Mouse (Mus musculus): ENCODE data around the gene Acsm4. TPM values are rescaled to one million over a fixed set of nuclear protein-coding genes. Genes with fewer than 3 reads are reported as not detected.
A peak's percentile ranks its signal among the peaks of the same experiment; 100 is the strongest.
"Not testable (repeated sequence)": the region's sequence is repeated elsewhere in the genome, so short reads cannot be mapped to it uniquely, and the experiment has no call there.

Gene Acsm4
- total RNA-seq (2021) = not detected

DNA sequence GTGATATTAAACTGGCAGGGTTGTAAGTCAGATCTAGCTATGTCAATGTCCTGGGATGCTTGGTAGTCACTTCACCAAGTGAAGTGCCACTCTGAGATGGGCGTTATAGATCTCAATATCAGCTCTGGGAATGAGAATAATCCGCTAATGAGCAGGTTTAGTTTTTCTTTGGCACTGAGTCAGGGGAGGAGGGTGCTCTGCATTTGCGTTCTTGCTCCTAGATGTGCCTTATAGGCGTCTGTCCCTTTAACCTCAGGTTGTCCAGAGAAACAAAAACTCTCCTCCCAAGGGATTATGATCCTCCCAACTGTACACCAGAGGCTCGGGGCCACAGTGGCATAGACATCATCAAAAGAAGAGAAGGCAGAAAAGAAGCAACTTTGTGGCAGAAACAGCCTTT, at the start of gene Acsm4:
Acsm4 (plus strand) TSS at position 301 of the 400 bp plus-strand sequence.
- no peak for DNase-seq
- intact Hi-C loops (cut with DNase I) = no loop called here

DNA sequence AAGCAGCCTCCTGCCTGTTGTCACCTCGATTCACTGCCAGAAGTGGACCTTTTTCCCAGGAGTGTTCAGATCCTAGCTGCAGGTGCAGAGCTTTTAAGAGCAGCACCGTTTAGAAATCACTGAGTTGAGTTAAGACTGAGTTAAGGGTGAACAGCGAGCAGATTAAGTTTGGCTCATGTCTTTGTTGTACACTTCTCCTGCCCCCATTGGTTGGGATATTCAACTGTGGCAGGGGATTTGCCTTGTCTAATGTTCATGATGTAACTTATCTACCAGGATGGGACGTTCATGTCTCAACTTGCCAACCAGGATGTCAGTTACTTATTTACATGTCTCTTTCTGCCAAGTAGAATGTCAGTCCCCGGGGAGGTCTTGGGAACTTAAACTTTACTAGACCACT, 47.5 kb upstream of the Acsm4 start:
- intact Hi-C loops (cut with DNase I) = no loop called here
- no peak for DNase-seq

DNA sequence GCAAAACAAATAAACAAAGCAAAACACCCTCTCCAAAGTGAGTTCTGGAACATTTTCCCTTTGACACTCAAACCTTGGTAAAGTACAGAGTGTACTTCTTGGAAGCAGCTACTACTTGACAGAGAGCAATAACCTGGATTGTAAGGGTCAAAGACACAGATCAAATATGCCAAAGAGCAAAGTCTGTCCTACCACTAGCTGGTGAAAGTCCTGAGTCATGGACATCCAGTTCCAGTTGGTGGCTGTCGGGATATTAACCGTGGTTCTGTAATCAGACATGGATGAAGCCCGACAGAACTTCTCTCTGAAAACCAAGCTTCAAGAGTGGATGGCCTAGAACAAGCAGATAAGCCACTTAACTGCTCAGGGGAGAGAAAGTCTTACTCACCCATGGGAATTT, 21.9 kb upstream of the Acsm4 start:
- intact Hi-C loops (cut with DNase I) = no loop called here
- DNase-seq = no peak

DNA sequence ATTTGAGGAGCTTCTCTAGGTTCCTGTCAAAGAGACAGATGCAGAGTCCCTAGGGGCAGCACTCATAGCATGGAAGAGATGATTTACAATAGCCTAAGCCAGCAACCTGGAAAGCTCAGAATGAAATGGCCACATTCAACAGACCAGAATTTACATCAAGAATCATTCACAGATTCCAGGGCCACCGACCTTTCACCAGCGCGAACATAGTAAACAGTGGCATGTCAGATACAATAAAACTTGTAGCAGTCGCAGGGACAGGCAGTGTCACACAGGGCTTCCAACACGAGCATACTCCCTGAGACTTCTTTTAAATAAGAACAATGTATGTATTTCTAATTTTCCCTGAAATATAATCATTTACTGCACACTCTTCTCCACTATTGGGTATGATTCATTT, 19.4 kb upstream of the Acsm4 start:
- intact Hi-C loops (cut with DNase I) = loop anchor here (5.0 to 10.0 kb wide), 3 partner anchors 132 to 434 kb away; partner anchors contain the start of genes Acsm5 and Tmem159
- DNase-seq = no peak

DNA sequence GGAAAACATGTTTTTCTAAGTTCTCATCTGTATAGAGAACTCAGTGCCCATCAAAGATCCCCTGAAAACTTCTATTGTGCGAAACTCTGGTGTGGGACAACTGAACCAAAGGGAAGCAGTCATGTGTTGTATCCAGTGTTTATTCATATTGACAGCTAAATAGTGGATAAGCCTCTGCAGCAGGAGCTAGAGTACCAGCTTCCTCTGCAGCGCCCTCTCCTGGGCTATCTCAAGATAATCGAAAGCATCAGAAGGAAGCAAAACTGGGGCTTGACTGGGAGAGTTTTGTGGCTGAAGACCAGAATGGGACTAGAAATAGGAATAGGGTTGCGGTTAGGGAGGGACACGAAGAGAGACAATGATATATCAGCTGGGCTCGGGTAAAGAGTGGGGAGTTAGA, 18.9 kb upstream of the Acsm4 start:
- intact Hi-C loops (cut with DNase I) = loop anchor here (5.0 to 10.0 kb wide), 3 partner anchors 131 to 434 kb away; partner anchors contain the start of genes Acsm5 and Tmem159
- DNase-seq = no peak

DNA sequence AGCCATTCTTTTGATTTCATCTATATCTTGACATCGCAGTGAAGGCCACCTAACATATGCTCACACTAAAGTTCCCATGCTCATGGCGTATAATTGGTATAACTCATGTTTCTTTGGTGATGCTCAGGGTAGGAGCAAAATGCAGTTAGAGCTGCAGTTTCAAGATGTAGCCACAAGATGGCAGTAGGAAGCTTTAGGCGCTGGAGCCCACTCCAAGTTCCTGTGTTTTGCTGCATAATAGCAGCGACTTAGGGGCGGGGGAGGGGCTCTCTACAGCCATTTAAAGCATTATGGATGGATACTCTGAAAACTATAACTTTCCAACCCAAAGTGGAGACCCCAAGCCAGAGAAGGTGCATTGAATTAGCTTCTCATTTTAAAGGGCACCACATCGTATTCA, 16.4 kb upstream of the Acsm4 start:
- peak; percentile 28 to 40 for DNase-seq
- intact Hi-C loops (cut with DNase I) = loop anchor here (2.0 to 10.0 kb wide), 4 partner anchors 129 to 653 kb away; partner anchors contain the start of genes Acsm5 and Tmem159

DNA sequence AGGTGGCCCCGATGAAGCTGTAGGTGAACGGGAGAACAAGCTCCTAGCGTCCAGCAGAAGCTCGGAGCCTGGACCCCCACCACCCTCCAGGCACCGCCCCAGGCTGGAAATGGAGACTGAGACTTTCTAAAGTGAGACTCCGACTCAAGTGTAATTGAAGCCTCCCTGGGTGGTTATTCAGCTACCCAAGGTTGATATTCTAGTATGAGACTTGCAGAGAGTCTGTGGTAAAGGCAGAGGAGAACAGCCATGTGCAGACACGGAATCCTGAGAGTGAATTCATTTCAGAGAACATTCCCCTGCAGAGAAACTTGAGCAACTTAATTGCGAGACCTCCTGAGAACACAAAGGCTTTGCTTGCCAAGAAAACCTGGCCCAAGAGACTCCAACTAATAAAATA, 9.7 kb upstream of the Acsm4 start:
- no peak for DNase-seq
- intact Hi-C loops (cut with DNase I) = no loop called here

DNA sequence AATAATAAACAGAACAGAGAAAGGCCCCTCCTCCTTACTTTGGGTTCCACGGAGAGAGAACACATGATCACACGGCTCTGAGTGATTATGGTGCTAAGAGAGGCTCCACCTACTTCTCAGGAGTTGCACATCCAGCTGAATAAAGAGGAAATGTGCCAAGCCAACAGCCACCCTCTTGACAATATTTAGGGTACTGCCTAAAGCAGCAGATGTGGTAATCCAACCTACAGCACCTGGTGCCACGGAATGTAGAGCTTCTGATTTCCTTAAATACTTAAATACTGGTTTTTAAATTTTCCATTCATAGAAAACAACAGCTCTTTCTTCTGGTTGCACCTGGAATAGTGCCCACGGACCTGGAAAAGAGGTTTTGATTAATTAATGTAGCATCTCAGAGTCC, 7.1 kb upstream of the Acsm4 start:
- intact Hi-C loops (cut with DNase I) = no loop called here

DNA sequence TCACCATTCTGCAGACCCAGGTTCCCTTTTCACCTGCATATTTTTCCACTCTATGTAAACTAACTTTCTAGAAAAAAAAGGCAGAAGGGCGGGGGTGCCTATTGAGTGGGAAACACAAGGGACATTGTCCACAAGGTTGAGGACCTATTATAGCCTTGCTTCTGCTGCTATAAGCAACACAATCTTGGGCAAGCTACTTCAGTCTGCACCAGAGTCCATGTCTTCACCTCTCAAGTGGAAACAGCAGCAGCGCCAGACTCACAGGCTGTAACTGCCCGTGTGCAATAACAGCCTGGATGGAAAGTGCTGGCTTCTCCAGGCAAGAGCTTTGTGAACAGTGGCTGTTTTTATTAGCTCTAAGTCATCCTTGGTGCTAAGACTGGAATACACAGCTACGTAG, 2.5 kb downstream of the Acsm4 start:
- no peak for DNase-seq
- intact Hi-C loops (cut with DNase I) = no loop called here

More for the DNA sequence above, 7.1 kb upstream of the Acsm4 start:
- no peak for DNase-seq

DNA sequence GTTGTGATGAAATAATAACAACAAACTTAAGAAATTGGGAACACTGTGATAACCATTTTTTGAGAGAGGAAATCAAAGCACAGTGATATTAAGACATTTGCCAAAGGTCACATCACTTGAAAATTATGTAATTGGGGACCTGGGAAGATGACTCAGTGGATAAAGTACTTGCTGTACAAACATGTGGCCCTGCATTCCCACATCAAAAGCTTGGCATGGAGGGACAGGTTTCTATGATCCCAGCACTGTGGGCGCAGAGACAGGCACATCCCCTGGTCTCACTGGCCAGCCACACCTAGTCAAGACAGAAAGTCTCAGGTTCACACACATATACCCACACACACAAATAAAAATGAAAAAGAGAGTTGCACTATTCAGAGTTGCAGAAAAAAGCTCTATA, 5.1 kb downstream of the Acsm4 start:
- intact Hi-C loops (cut with DNase I) = no loop called here
- DNase-seq = no peak

DNA sequence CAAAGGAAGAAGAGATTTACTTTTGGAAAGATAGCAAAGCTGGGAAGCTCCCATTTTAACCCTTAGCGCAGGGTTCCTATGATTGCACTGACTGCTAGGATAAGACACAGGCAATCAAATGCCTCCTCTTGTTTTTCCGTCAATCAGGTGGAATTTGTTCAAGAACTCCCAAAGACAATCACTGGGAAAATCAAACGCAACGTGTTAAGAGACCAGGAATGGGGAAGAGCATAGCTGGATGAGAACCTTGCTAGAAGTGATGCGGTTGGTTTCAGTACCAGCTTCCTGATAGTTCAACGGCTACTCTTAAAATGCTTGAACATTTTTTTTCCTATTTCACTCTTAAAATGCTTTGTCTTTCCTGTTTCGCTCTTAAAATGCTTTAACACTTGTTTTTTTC, 24.3 kb downstream of the Acsm4 start:
- intact Hi-C loops (cut with DNase I) = no loop called here

DNA sequence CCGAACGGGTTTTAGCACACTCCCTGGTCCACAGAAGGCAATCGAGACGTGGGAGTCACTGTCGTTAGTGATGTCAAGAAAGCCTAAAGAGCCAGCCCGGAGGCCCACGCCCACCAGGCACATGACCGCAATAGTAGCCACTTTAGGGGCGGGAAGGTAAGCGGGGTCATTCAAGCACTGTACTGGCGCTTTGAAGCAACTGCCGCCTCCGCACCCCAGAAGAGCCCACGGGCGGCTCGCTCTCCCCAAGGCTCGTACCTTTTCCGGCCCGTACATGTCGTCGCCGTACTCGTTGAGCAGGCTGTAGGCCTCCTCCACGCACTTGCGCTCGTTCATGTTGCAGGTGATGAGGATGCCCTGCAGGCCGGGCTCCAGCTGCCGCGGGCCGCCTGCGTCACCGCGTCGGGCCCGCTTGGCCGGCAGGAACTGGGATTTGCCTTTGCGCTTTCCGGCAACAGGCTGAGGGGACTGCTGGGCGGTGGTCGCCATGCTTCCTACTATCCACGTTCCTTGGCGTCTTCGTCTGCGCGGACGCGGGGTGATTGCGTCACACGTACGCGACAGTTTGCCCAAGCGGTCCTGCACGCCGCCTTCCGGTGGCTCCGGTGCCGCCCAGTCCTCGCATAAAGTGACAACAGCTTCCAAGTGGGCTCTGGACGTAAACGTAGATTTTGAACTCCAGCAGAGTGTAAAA, 30.6 kb downstream of the Acsm4 start, which contains the start of gene Thumpd1:
Thumpd1 (minus strand) TSS at position 546 of the 694 bp plus-strand sequence.
- intact Hi-C loops (cut with DNase I) = loop anchor here (5.0 kb wide), 2 partner anchors 72 to 177 kb away; partner anchors contain the start of genes Dcun1d3, Eri2, Lyrm1 and Rexo5
- DNase-seq = peak; percentile 94 to 96

More for the DNA sequence above, 24.3 kb downstream of the Acsm4 start:
- no peak for DNase-seq

DNA sequence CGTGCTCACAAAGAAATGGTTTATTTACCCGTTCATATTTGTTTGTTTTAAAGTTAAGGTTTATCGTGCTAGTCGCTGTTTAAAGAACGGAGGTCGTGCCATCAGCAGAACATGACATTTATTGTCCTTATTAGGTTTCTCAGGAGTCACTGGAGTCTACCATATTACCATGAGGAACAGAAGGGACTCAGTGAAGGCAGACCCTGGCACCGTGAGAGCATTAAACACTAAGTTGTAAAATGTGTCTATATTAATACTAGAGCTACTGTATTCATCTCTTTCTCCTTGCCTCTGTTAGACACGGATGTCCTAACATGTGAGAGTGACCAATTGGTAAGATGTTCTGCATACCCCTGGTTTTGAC, 31.1 kb downstream of the Acsm4 start:
- no peak for DNase-seq
- intact Hi-C loops (cut with DNase I) = loop anchor here (5.0 kb wide), 2 partner anchors 71 to 176 kb away; partner anchors contain the start of genes Dcun1d3, Eri2, Lyrm1 and Rexo5

DNA sequence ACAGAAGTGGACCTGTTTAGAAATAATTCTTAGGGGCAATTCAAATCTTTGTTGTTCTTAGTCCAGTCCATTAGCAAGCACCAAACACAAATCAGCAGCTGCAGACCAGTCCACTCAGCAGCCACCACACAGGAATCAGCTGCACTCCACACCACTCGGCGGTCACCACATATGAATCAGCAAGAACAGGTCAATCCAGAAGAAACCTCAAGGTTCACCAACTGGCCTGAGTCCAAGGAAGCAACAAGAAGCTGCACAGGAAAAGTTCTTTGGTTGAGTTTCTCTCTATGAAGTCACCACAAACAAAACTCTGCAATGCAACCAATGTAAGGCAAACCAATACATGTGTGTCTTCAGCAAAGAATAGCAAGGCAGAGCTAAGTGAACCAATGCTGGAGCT, 37.8 kb downstream of the Acsm4 start:
- DNase-seq = no peak
- intact Hi-C loops (cut with DNase I) = no loop called here

DNA sequence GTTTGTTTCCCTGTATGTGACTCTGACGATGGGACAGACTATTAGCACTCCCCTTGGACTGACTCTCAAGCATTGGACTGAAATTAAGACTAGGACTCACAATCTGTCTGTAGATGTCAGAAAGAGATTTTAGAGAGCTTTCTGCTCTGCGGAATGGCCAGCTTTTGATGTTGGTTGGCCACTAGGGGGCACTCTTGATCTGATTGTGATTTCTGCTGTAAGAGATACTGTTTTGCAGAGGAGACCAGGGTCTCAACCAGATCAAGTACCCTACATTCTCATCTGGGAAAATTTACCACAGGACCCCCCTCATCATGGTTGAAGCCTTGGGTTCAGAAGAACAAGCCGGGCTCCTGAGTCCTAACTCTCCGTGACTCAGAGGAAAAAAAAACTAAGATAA, 41.4 kb downstream of the Acsm4 start:
- DNase-seq; intact Hi-C loops (cut with DNase I): not testable (repeated sequence)

DNA sequence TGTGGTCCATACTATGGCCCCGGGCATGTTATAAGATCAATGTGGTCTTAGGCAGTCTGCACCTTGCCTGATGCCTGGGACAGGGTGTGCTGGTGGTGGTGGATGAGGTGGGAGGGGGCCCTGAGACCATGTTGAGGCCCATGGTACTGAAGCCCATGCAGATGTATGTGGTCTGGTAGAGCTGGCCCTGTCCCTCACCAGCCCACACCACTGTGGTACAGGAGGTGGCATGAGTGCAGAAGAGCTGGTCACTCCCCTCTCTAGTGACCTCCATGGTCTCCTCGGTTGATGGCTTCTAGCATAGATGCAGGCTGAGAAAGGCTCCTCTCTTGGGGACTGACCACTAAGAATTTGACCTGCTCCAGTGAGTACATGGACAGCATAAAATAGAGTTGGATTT, 49.1 kb downstream of the Acsm4 start:
- intact Hi-C loops (cut with DNase I) = no loop called here
- DNase-seq = no peak

DNA sequence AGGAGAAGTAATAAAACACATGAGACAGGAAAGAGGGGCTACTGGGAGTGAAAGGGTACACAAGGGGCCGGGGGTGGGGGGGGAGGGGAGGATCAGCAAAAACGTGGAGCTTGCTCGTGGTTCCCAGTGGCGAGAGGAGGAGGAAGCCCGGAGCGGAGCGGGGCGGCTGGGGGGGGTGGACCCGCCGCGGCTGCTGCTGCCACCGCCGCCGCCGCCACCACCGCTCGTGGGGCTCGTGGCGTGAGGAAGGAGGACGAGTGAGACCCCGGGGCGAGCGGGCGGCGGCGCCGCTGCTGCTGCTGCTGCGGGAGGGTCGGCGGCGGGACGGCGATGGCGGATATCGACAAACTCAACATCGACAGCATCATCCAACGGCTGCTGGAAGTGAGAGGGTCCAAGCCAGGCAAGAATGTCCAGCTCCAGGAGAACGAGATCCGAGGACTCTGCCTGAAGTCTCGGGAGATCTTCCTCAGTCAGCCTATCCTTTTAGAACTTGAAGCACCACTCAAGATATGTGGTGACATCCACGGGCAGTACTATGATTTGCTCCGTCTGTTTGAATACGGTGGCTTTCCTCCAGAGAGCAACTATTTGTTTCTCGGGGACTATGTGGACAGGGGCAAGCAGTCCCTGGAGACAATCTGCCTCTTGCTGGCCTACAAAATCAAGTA, 50.1 kb downstream of the Acsm4 start:
- intact Hi-C loops (cut with DNase I) = not testable (repeated sequence)
- peak in 1 of 2 experiments; percentile 9 for DNase-seq

DNA sequence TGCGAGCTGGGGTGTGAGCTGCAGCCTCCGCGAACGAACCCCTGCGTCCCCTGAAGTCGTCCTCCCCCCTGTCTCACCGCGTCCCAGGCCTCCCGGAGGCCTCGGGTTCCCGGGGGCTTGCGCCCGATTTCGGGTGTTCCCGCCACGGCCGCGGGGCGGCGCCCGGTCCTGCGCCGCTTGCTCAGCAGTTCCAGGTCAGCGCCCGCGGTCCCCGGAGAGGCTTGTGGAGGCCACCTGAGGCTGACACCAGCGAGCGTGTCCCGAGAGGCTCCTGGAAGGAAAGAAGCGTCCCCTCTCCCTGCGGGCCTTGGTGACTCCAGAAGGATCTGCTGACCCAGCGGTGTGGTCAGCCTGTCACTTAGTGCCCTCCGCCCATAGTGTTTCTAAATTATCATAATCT, 54.5 kb downstream of the Acsm4 start:
- DNase-seq = peak in 1 of 2 experiments; percentile 4
- intact Hi-C loops (cut with DNase I) = no loop called here

DNA sequence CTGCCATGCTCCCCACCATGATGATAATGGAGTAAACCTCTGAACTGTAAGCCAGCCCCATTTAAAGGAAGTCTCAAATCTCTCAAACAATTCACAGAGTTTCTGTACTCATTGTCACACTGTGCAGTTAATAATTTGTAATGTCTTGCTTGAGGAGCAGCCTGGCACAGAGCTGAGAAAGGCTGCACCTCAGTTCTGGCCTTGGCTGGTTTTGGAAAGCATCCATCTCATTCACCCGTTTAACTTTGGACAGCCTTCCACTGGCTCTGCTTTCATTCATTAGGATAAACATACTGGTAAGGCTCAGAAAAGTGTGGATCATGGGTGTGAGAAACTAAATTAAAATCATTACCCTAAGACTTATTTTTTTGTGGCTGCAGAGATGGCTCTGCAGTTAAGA, 56.0 kb downstream of the Acsm4 start:
- intact Hi-C loops (cut with DNase I) = no loop called here
- no peak for DNase-seq

DNA sequence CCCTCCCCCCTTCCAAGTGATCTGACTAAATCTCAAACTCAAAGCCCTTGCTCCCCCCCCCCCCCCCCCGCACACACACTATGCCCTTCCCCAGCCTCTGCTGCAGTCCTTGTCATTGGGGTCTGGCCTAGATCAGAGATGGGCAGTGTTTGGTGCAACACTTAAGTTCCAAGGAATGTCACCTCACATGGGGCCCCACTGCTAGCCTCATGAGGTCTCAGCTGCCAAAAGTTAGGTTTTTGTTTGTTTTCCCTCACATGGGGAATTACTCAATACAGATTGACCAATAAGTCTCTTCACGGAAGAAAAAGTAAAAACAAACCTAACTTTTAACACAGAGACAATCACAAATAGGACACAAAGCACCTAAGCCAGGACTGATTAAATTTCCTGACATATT, 58.9 kb downstream of the Acsm4 start:
- no peak for DNase-seq
- intact Hi-C loops (cut with DNase I) = no loop called here

DNA sequence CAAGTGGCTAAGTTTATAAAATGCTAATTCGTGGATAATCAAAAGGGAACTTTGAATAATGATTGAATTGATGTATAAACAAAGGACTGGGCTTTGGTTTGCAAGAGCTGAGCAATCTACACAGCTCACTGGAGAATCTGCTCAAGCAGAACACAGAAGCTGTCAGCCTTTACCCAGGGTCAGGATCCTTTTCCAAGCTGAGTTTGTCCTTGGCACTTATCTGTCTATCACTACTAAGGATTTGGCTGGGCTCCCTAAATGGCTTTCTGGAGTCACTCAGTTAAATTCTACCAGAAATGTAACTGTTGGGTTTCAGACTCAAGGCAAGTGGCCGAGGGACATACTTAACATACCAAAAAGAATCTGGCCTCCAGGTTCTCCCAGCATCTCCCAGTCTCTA, 60.1 kb downstream of the Acsm4 start:
- intact Hi-C loops (cut with DNase I) = no loop called here
- no peak for DNase-seq

DNA sequence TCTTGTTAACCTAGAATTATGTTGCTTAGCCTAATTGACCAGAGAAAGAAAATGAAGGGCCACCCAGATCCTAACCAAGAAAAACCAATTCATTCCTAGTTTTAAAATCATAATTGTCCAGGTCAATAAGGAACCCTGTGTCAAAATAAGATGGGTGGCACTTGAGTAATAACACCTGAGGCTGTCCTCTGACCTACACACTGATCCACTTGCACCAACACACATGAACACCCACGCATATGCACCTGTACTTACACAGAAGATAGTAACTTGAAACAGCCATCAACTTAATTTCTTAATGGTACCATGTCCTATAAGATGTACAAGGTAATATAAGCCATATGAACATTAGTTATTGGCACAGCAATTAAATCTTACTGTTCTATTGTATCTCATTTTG, 63.9 kb downstream of the Acsm4 start:
- intact Hi-C loops (cut with DNase I) = no loop called here
- DNase-seq = no peak
